Mouse (Mus musculus) kidney, postnatal 10 days (tissue): ENCODE measurements around the gene Dkk3.
"Not testable (repeated sequence)": the region's sequence is repeated elsewhere in the genome, so short reads cannot be mapped to it uniquely, and the experiment has no call there.

Experiments used
- DNase-seq: peaks from one replicate; pipeline ENCODE4 v3.0.0; 2021; ENCODE audit warnings: mixed read lengths

The Dkk3 gene

DNA sequence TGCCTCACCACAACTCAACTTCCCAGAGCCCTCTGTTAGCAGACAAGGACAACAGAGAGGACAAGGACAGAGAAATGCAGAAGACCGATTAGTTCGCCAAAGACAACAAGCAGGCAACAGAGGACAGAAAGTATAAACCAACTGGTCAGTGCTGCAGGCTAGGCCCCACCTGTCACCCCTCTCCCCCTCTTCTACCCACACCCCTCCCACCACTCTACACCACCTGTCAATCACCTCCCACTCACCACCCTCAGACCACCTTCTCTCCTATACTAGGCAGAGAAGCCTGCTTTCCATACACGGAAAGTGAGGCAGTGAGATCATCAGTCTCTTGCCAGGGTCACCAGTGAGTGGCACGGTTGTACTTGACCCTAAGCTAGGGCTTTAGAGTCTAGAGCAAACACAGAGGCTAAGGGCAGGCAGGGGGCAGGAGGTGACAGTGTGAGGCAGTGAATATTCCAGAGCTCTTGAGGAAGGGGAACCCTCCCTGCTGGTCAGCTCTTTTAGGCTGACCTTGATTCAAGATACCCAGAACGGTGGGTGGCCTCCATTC is 31.7 kb downstream of the Dkk3 start:
- no peak for DNase-seq

DNA sequence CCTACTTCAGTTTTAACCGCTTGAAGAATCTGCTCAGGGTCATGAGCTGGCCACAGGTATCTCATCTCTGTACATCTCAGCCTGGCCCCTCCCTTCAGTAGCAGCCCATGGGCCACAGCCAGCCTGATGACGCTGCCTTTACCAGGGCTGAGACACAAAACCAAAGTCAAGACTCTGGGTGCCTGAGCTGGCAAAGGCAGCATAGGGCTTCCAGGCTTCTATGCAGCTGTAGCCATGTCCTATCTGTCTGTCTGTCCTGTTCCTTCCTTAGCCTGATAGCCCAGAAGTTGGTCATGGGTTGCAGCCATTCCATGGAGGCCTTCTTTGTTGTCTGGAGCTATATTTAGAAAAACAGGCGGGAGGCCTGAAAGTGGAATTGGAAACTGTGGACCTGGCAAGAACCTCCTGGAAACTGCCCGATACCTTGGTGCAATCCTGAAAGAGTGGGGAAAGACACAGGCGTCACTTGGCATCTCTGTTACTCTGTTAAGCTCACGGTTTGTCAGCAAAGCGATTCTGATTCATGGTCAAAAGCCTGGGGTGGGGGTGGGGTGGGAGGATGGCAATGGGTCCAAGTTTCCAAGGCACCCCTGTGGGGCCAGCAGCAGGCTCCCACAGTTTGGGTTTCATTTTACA is 33.1 kb downstream of the Dkk3 start:
- no peak for DNase-seq

- no peak for DNase-seq
Observed at GRCm38 (mm10) chr7:112123612-112124011, 35.2 kb downstream of the Dkk3 start.

- no peak for DNase-seq
Observed at GRCm38 (mm10) chr7:112121866-112122500, 36.9 kb downstream of the Dkk3 start.

GRCm38 (mm10) chr7:112120861-112121810 is 37.7 kb downstream of the Dkk3 start:
- DNase-seq, result peak; percentile 71

GRCm38 (mm10) chr7:112119248-112119647 is 39.6 kb downstream of the Dkk3 start:
- no peak for DNase-seq

DNA sequence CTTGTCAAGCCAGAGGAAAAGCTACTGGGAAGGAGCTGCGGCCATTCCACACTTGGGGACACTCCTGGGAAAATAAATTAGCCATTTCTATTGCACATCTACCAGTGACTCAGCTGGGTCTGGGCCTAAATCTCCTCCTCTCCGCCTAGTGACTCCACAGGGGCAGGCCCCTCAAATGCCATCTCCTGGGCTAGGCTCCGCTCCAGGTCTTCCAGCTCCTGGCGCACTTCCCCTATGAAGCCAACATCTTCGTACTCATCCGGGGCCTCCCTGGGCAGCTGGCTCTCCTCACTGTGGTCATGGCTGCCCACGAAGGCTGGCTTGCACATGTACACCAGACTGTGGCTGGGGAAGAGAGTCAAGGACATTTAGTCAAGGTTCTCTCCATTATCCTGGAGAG is 40.8 kb downstream of the Dkk3 start:
- no peak for DNase-seq

DNA sequence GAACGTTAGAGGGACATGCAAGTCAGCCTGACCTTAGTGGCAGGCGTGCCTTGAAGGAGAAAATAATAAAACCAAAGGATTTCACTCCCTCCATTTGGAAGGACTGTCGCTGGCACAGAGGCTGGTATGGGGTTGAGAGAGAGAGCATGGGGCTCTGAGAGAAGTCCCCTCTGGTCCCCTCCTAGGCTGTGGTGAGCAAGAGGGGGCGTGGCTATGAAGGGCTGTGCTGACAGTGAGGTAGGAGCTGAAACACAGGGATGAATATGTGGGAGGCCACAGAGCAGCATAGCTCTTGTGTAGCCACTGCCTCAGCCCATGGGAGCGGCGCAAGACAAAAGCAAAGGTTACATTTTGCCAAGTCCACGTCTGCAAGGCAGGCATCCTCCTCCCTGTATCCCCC is 41.4 kb downstream of the Dkk3 start:
- DNase-seq, result no peak

GRCm38 (mm10) chr7:112110638-112111372 is 48.1 kb downstream of the Dkk3 start:
- no peak for DNase-seq

DNA sequence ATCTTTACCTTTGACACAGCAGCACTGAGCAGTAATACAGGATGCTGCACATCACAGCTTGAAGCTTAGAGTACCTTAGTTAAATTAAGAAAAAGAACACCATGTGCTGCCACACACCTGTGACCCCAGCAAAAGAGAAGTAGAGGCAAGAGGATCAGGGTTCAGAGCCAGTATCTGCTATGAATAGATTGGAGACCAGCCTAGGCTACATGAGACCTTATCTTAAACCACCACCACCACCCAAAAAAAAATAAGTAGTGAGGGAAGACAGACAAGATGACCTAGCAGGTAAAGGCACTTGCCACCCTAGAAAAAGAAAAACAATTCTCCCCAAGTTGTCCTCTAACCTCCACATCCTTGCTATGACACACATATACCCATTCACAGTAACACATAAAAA is 50.1 kb downstream of the Dkk3 start:
- no peak for DNase-seq

DNA sequence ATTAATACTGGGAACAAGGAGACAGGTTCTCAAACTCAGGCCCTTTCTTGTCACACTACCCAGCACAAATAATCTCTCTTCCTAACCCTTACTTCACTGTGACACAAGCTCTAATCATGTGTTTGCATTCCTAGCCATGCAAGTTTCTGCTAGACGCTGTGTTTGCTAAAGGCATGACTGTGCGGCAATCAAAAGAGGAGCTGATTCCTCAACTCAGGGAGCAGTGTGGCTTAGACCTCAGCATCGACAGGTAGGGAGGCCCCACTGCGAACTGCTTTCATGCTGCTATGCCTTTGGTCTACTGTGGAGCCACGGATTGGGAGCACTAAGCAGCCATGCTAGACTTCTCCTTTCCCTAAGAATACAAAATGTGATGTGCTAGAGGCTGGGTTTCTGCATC is 55.0 kb downstream of the Dkk3 start:
- no peak for DNase-seq

GRCm38 (mm10) chr7:112102933-112103332 is 55.9 kb downstream of the Dkk3 start:
- DNase-seq, result no peak

- no peak for DNase-seq
Observed at GRCm38 (mm10) chr7:112100887-112101286, 58.0 kb downstream of the Dkk3 start.

- DNase-seq, result not testable (repeated sequence)
Observed at GRCm38 (mm10) chr7:112094923-112095322, 63.9 kb downstream of the Dkk3 start.

- DNase-seq, result no peak
Observed at GRCm38 (mm10) chr7:112086186-112086585, 72.7 kb downstream of the Dkk3 start.

DNA sequence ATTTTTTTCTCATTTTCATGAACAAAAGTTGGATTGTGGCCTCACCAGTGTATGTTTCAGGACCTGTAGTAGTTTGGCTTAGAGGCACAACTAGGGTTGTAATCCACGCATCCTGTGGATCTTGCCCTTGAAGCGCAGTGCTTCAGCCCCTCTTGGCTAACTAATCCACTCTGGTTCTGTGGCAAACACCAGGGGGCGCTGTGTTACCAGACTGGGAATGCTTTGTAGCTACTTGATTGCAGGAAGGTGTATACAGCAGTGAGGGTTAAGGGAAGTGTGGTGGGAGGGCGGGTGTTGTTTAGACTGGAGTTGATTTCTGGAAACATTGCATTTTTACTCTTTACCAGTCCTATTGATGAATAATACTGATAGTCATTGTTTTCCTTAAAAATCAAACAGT is 73.8 kb downstream of the Dkk3 start:
- peak; percentile 94 for DNase-seq

DNA sequence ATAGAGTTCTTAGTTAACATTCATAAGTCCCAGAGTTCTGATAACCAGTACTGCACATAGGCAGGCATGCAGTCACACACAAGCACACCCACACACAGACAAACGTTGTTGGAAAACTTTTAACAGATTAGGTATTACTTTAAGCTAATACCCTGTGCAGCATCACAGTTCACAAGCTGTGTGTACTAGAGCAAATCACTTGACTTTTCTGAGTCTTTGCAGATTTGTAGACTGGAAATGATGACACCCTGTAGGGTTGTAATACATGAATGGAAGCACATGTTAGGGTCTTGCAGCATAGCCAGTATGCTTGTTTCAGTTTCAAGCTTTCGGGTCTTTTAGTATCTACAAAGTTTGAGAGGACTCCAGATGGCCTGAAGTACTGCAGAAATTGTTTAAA is 74.6 kb downstream of the Dkk3 start:
- DNase-seq, result no peak

DNA sequence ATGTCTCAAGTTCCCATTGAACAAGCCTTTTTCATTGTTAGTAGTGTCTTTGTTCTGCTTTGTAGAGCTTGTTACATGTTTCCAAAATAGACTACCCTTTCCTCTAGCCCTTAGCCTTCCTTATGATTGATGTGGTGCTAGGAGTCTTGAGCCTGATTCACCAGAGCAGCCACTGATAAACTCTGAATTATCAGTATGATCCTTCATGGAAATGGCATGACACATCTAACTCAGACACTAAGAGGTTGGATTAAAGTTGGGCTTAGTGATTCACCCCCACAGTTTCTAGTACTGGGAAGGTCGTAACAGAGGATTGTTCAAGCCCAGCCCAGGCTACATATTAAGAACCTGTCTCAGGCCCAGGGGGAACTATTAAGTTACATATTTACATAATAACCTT is 76.2 kb downstream of the Dkk3 start:
- DNase-seq, result no peak

DNA sequence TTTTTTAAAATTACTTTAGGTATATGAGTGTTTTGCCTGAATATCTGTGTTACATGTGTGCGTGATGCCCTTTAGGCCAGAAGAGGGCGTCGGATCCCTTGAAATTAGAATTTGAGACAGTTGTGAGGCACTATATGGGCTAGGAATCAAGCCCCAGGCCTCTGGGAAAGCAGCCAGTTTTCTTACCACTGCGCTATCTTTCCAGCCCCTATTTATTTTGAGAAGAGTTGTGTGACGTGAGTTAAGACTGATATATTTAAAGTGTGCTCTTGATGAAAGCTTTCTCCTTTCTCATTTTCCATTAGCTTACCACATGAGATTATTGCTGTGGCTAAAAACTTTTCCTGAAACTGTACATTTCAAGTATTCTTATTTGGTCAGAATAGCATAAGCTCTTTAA is 84.0 kb downstream of the Dkk3 start:
- no peak for DNase-seq
